Mouse (Mus musculus) limb, embryonic 15.5 days (tissue): ENCODE data around the gene Tctex1d2. TPM values are rescaled to one million over a fixed set of nuclear protein-coding genes. Genes with fewer than 3 reads are reported as not detected.
A peak's percentile ranks its signal among the peaks of the same experiment; 100 is the strongest.

ENCODE experiments used
- ATAC-seq: fragments of 200-750 bp; cut with Nextera tagmentation; 2 replicates; pipeline ENCODE4 v1.8.0; 2017; ENCODE audit warnings: low read depth, moderate TSS enrichment; ENCODE audit not compliant: insufficient number of reproducible peaks, low FRiP score, low TSS enrichment
- H3K27ac ChIP-seq: fragments of 300-500 bp; sonication (generic); 2 replicates; pipeline ENCODE4 v1.5.1; 2015; ENCODE audit warnings: moderate library complexity, mild to moderate bottlenecking, inconsistent platforms
- H3K27me3 ChIP-seq: fragments of 300-500 bp; sonication (generic); 2 replicates; pipeline ENCODE4 v1.6.1; 2015; ENCODE audit warnings: inconsistent platforms
- H3K36me3 ChIP-seq: fragments of 300-500 bp; sonication (generic); 2 replicates; pipeline ENCODE4 v1.6.1; 2015; ENCODE audit warnings: inconsistent platforms
- H3K4me1 ChIP-seq: fragments of 300-500 bp; sonication (generic); 2 replicates; pipeline ENCODE4 v1.6.1; 2015; ENCODE audit warnings: inconsistent platforms
- H3K4me2 ChIP-seq: fragments of 300-500 bp; sonication (generic); 2 replicates; pipeline ENCODE4 v1.6.1; 2015; ENCODE audit warnings: mild to moderate bottlenecking, inconsistent platforms
- H3K4me3 ChIP-seq: fragments of 300-500 bp; sonication (generic); 2 replicates; pipeline ENCODE4 v1.5.1; 2015; ENCODE audit warnings: mild to moderate bottlenecking, inconsistent platforms
- H3K9ac ChIP-seq: fragments of 300-500 bp; sonication (generic); 2 replicates; pipeline ENCODE4 v1.6.1; 2015; ENCODE audit warnings: inconsistent platforms
- H3K9me3 ChIP-seq: fragments of 300-500 bp; sonication (generic); 2 replicates; pipeline ENCODE4 v1.6.1; 2016; ENCODE audit warnings: inconsistent platforms
- WGBS: fragments of 180-500 bp; shearing (Covaris S2); methylation state at CpG from one replicate; pipeline ENCODE4 v1.1.7; 2015; 5-methylcytosine and 5-hydroxymethylcytosine counted together
- polyA plus RNA-seq: library from polyadenylated mRNA; unstranded; fragments of >200 nt; fragmentation: Nextera tagmentation; extraction: Ambion mirVana; gene quantifications from 2 replicates; pipeline ENCODE4 v1.2.1, GENCODE M21; 2015

The Tctex1d2 gene
- polyA plus RNA-seq: 19.5 and 21.5 TPM in 2 replicates

DNA sequence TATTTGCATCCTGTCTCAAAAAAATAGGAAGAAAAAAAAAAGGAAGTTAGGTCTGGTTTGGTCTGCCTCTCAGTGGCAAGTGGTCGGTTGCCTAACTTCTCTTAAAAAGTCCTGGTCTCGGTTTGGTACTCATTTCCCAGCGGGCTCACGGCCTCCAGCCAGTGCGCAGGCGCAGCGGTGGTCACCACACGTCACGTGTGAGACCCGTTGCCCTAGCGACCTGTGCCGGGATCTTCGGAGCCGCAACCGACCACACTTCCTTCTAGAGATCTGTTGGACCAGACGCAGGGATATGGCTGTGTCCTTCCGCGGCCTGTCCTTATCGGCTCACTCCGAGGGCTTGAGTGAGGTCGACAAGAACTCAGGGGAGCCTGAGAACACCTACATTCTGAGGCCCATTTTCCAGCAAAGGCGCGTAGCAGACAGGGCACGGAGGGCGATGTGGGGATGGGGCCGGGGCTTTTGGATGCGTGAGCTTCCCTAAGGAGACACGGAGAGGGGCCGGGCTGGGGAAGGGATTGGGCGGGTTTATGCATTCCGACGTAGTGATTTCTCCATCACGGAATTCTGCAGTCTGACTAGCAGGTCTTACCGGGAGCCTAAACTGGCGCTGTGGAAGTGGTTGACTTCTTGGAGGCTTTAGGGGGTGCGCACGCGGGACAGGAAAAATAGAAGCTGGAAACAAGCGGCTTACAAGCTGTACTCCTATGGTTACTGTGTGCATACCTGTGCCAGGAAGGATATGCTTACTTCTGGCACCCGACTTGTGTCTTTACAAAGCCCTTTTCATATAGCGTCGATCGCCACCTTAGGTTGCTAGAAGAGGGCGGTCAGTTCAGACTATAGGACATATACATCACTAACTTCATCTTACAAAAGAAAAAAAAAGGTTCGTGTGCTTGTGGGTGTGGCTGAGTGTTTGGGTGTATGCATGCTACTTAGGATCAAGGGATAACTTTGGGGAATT, at the start of gene Tctex1d2:
Gene Tctex1d2, plus strand, starts transcription at position 186 of the 967 bp plus-strand sequence.
- H3K27me3 ChIP-seq: no peaks in the 10 kb centered on the region
- 2% methylated on average over 45 of the region's 45 CpGs for WGBS

DNA sequence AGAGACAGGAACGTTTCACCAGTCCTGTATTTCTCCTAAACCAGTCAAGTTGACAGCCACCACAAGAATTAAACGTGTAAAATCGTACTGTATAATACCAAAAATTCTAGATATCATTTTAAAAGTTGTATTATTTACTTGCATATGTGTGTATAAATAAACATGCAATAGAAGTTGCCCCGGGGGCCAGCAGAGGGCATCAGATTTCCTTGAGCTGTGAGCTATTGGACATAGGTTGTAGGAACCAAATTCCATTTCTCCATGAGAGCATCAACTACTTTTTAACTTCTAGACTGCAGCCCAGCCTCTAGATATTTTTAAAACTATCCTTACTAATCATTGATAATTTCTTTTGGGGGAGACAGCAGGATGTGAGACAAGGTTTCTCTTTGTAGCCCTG, 48.2 kb upstream of the Tctex1d2 start:
- ATAC-seq: no peak
- Histone ChIP-seq H3K9me3 (no peaks in the 10 kb centered on the region), H3K4me3 (no peak overlapping the region), H3K27me3 (no peaks in the 10 kb centered on the region), H3K4me2 (no peak overlapping the region), H3K36me3 (peaks cover 50% of the 10 kb centered on the region), H3K4me1 (no peaks in the 10 kb centered on the region), H3K9ac (no peak overlapping the region), H3K27ac (no peak overlapping the region)
- 88% methylated on average over 4 of the region's 4 CpGs for WGBS

More for the DNA sequence above, at the start of gene Tctex1d2:
- Histone ChIP-seq H3K4me2 (peak within 1 kb of the TSS; percentile 66), H3K9ac (peak within 1 kb of the TSS; percentile 51), H3K4me3 (peak within 1 kb of the TSS; percentile 60), H3K4me1 (peaks cover 10% of the 10 kb centered on the region), H3K36me3 (no peaks in the 10 kb centered on the region), H3K9me3 (no peaks in the 10 kb centered on the region), H3K27ac (peak within 1 kb of the TSS; percentile 94)
- peak; percentile 90 for ATAC-seq

- Histone ChIP-seq H3K27ac (no peak overlapping the region), H3K9ac (no peak overlapping the region), H3K27me3 (no peaks in the 10 kb centered on the region), H3K4me2 (no peak overlapping the region), H3K4me3 (no peak overlapping the region), H3K36me3 (peaks cover 81% of the 10 kb centered on the region), H3K4me1 (no peaks in the 10 kb centered on the region), H3K9me3 (no peaks in the 10 kb centered on the region)
- WGBS: 98% methylated on average over 2 of the region's 2 CpGs
- no peak for ATAC-seq
These were observed 39.9 kb upstream of the Tctex1d2 start for GRCm38 (mm10) chr16:32379575-32379974.

- no peak overlapping the region for H3K4me2 ChIP-seq
- H3K9me3 ChIP-seq: no peaks in the 10 kb centered on the region
- no peaks in the 10 kb centered on the region for H3K4me1 ChIP-seq
- H3K9ac ChIP-seq: no peak overlapping the region
- H3K36me3 ChIP-seq: peaks cover 66% of the 10 kb centered on the region
- no peak for ATAC-seq
- H3K27ac ChIP-seq: no peak overlapping the region
- H3K4me3 ChIP-seq: no peak overlapping the region
- H3K27me3 ChIP-seq: no peaks in the 10 kb centered on the region
These were observed 36.6 kb upstream of the Tctex1d2 start for GRCm38 (mm10) chr16:32382901-32383300.

DNA sequence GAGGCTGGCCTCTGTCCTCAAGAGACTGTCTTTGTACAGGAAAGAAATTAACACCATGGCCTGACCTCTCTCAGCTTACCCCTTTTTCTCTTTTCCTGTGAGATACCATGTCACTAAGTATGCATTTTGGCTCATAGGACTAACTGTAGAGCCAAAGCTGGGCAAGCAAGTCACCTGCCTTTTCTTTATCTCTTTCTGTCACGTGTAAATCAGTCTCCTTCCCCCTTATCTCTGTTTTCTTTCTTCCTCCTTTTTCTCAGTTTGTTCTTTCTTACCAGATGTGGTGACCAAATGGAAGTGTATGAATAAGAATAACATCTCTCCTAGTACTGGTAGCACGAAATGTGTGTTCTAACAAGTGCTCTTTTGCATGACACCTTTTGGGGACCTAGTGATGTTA, 34.6 kb upstream of the Tctex1d2 start:
- Histone ChIP-seq H3K27me3 (no peaks in the 10 kb centered on the region), H3K36me3 (peaks cover 55% of the 10 kb centered on the region), H3K27ac (no peak overlapping the region), H3K4me3 (no peak overlapping the region), H3K4me1 (no peaks in the 10 kb centered on the region), H3K9ac (no peak overlapping the region), H3K9me3 (no peaks in the 10 kb centered on the region), H3K4me2 (no peak overlapping the region)
- 84% methylated on average over 2 of the region's 2 CpGs for WGBS
- ATAC-seq: no peak

DNA sequence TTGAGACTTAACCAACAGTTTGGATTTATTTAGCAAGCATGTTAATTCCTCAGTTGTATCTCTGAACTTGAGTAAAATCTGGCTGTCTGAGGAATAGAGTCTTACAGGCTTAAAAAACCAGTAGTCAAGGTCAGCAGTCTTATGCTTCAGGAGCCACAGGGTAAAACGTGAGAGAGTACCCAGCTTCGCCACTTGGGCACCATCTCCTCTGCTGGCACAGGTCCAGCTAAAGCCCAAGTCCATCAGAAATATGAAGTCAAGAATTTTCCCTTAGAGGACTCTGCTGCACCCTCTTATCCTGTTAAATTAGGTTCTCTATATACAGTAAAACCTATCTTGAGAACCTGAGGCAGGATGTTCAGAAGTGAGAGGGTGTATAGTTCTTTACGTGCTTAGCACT, 32.7 kb upstream of the Tctex1d2 start:
- Histone ChIP-seq H3K36me3 (peaks cover 56% of the 10 kb centered on the region), H3K9me3 (no peaks in the 10 kb centered on the region), H3K9ac (no peak overlapping the region), H3K4me3 (no peak overlapping the region), H3K27me3 (no peaks in the 10 kb centered on the region), H3K4me2 (no peak overlapping the region), H3K4me1 (no peaks in the 10 kb centered on the region), H3K27ac (no peak overlapping the region)
- ATAC-seq: no peak
- 88% methylated on average over 3 of the region's 3 CpGs for WGBS

DNA sequence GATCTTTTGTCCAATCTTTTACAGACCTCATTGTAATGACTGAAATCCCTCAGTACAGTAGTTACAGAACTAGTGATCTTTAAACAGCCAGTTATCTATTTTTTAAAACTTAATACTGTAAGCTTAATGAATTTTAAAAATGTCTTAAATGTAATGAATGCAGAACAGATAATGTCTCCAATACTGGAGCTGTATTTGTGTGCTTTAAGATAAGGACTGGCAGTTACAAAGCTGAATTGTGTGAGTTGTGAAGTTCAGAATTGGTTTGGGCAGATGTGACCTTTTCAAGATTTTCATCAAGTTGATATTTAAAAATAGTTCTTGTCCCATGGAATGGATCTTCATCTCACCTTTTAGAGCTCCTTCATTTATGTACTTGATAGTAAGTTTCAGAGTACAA, 30.5 kb upstream of the Tctex1d2 start:
- H3K9me3 ChIP-seq: no peaks in the 10 kb centered on the region
- H3K36me3 ChIP-seq: peaks cover 41% of the 10 kb centered on the region
- H3K4me2 ChIP-seq: no peak overlapping the region
- no peaks in the 10 kb centered on the region for H3K4me1 ChIP-seq
- H3K4me3 ChIP-seq: no peak overlapping the region
- ATAC-seq: no peak
- no peak overlapping the region for H3K27ac ChIP-seq
- H3K9ac ChIP-seq: no peak overlapping the region
- no peaks in the 10 kb centered on the region for H3K27me3 ChIP-seq

DNA sequence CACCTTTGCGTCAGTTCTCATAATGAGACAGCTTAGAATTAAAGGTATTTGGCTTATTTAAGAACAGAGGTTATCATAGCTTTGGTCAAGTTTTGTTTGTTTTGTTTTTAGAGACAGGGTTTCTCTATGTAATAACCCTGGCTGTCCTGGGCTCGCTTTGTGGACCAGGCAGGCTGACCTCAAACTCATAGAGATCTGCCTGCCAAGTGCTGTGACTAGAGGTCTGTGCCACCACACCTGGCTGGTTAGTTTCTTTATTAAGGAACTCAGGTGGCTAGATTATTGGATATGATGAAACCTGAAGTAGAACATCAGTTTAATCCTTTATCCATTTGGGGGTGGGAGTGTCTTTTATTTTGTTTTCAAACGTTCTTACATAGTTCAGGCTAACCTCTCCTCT, 29.7 kb upstream of the Tctex1d2 start:
- Histone ChIP-seq H3K4me3 (no peak overlapping the region), H3K27me3 (no peaks in the 10 kb centered on the region), H3K4me1 (no peaks in the 10 kb centered on the region), H3K9ac (no peak overlapping the region), H3K4me2 (no peak overlapping the region), H3K36me3 (peaks cover 38% of the 10 kb centered on the region), H3K27ac (no peak overlapping the region), H3K9me3 (no peaks in the 10 kb centered on the region)
- 86% methylated on average over 3 of the region's 3 CpGs for WGBS
- ATAC-seq: no peak

DNA sequence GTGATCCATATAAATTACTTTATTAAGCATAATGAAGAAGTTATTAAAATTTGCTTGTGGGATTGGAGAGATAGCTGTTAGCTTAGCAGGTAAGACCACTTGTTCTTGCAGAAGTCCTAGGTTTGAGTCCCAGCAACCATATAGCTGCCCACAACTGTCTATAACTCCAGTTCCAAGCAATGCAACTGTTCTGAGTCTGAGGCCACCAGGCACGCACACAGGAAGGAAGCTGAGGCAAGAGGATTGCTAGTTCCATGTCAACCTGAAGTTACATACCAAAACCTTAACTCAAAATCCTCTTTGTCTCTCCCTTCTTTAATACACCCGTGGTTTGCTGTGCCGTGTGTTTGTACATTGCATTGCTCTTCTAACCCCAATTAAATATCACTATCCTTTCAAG, 28.6 kb upstream of the Tctex1d2 start:
- WGBS: 95% methylated on average over 3 of the region's 3 CpGs
- no peaks in the 10 kb centered on the region for H3K9me3 ChIP-seq
- no peak for ATAC-seq

GRCm38 (mm10) chr16:32395679-32396540, 23.6 kb upstream of the Tctex1d2 start:
- Histone ChIP-seq H3K4me1 (no peaks in the 10 kb centered on the region), H3K27ac (no peak overlapping the region), H3K36me3 (peaks cover 12% of the 10 kb centered on the region), H3K4me3 (no peak overlapping the region), H3K4me2 (no peak overlapping the region), H3K9ac (no peak overlapping the region), H3K27me3 (no peaks in the 10 kb centered on the region), H3K9me3 (no peaks in the 10 kb centered on the region)
- ATAC-seq: no peak
- WGBS: 64% methylated on average over 6 of the region's 6 CpGs

More for the DNA sequence above, 28.6 kb upstream of the Tctex1d2 start:
- Histone ChIP-seq H3K36me3 (peaks cover 32% of the 10 kb centered on the region), H3K27me3 (no peaks in the 10 kb centered on the region), H3K27ac (no peak overlapping the region), H3K4me2 (no peak overlapping the region), H3K4me1 (no peaks in the 10 kb centered on the region), H3K4me3 (no peak overlapping the region), H3K9ac (no peak overlapping the region)

- Histone ChIP-seq H3K4me3 (no peak overlapping the region), H3K27ac (no peak overlapping the region), H3K4me2 (no peak overlapping the region), H3K9me3 (no peaks in the 10 kb centered on the region), H3K36me3 (peaks cover 9% of the 10 kb centered on the region), H3K4me1 (no peaks in the 10 kb centered on the region), H3K27me3 (no peaks in the 10 kb centered on the region), H3K9ac (no peak overlapping the region)
- WGBS: 56% methylated on average over 3 of the region's 3 CpGs
- no peak for ATAC-seq
These were observed 23.0 kb upstream of the Tctex1d2 start for GRCm38 (mm10) chr16:32396541-32396835.

DNA sequence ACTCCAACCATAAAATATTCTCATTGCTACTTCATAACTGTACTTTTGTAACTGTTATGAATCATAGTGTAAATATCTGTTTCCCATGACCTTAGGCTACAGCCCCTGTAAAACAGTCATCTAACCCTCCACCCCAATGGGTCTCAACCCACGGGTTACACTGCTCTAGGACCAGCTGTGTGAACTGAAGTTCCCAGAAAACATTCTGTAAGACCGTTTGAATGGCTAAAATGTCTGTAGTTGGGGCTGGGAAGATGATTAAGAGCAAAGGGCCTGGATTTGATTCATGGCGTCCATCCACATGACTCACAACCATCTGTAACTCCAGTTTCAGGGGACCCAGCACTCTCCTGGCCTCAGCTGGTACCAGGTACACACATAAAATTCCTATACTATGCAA, 21.3 kb upstream of the Tctex1d2 start:
- H3K9me3 ChIP-seq: no peaks in the 10 kb centered on the region
- no peak overlapping the region for H3K4me3 ChIP-seq
- 62% methylated on average over 3 of the region's 3 CpGs for WGBS
- no peaks in the 10 kb centered on the region for H3K27me3 ChIP-seq
- no peaks in the 10 kb centered on the region for H3K4me1 ChIP-seq
- ATAC-seq: no peak
- no peak overlapping the region for H3K4me2 ChIP-seq
- H3K9ac ChIP-seq: no peak overlapping the region
- H3K27ac ChIP-seq: no peak overlapping the region
- peaks cover 1% of the 10 kb centered on the region for H3K36me3 ChIP-seq
